Mouse (Mus musculus) urinary bladder, postnatal 25 days (tissue): ENCODE measurements around the gene Tufm.
"Not testable (repeated sequence)": the region's sequence is repeated elsewhere in the genome, so short reads cannot be mapped to it uniquely, and the experiment has no call there.

Source experiments
- DNase-seq: peaks from one replicate; pipeline ENCODE4 v3.0.0; 2022; ENCODE audit warnings: low spot score

Gene Tufm

GRCm38 (mm10) chr7:126465246-126466030, 21.7 kb upstream of the Tufm start:
- DNase-seq, result no peak

DNA sequence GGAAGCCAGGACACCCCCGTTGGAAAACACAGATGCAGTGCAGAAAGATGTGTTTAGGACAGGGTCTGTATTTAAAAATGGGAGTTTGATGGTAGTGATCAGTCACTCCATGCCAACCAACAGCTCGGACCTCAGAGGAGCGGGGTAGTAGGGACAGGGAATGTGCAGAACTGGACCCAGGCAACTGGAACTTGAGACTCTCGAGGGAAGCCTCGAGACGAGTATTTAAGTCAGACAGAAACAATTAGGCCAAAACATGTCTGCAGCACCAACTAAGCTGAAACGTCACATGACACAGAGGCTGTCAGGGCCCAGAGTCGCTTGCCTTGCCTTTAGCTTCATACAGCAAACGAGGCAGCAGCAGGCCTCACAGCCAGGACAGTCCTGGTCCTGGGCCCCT, 21.0 kb upstream of the Tufm start:
- no peak for DNase-seq

- DNase-seq, result no peak
These were observed 20.5 kb upstream of the Tufm start for GRCm38 (mm10) chr7:126466707-126467106.

GRCm38 (mm10) chr7:126467271-126467670, 19.9 kb upstream of the Tufm start:
- DNase-seq, result peak; percentile 32

DNA sequence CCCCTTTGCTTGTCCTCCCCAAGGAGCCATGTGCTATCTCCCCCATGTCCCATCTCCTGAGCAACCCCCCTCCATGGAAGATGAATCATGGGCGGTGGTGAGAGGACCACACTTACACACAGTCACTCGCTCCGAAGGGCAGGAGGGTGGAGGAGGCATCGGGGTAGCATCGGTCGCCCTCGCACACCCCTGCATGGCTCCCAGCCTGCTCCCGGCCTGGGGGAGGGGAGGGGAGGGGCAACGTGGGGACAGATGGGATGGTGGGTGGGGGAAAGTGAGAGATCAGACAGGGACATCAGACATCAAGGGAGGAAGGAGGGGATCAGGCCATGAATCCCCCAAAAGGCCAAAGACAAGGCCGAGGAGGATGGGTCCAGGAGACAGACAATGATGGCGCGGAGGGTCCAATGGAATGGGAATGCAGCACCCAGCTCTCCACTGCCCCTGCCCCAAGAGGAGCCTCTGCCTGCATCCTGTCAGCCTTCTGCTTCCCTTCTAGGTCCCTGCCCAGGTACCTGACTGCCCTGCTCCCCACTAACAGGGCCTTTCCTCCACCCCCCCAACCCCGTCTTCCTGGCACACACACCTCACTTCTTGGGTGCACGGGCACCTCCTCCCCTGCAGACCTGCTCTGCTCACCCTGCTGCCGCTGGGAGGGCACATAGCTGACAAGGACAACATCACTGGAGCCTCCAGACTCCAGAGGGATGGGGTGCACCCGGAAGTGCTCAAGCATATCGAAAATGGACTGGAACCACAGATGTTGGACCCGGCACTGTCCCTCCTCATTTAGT, 19.1 kb upstream of the Tufm start:
- no peak for DNase-seq

GRCm38 (mm10) chr7:126470077-126470476, 17.1 kb upstream of the Tufm start:
- no peak for DNase-seq

- DNase-seq, result no peak
These were observed 15.8 kb upstream of the Tufm start for GRCm38 (mm10) chr7:126471361-126471760.

- no peak for DNase-seq
These were observed 15.3 kb upstream of the Tufm start for GRCm38 (mm10) chr7:126471853-126472252.

DNA sequence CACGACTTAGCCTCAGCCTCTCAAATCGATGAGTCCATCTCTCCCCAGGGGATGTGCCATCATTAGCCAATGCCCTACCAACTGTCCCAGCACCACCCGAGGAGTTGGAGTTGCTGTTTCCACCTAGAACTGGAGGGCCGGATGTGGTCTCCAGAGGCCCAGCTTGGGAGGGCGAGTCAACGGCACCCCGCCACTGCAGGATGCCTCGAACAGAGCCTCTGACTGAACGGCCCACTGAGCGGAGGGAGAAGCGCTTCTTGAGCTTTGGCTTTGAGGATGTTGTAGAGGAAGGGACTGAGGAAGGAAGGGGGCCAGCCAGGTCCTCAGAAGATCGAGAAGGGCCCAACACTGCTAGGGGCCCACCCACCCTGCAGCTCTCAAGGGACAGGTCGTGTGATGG, 14.9 kb upstream of the Tufm start:
- no peak for DNase-seq

- no peak for DNase-seq
These were observed 14.4 kb upstream of the Tufm start for GRCm38 (mm10) chr7:126472713-126473112.

- no peak for DNase-seq
These were observed 13.6 kb upstream of the Tufm start for GRCm38 (mm10) chr7:126473470-126474086.

DNA sequence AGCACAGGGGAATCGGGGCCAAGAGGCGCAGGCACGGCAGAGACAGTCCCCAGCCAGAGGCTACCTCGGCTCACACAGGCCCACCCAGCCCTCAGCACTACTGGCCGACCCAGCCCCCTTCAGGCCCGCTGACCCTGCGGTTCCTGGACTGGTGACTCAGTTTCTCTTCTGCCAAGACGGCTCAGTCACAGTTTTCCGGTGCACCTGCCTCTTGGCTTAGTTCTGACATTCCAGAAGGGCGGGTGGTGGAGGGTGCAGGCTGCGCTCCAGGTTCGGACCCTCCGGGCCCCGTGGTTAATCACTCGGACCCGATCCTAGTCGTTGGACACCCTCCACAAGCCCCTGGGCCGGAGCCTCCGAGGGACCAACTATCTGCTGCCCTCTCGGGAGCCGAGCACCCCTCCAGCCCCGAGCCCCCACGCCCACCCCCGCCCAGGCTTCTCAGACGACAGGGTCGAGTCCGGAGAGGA, 12.6 kb upstream of the Tufm start:
- peak; percentile 26 for DNase-seq

DNA sequence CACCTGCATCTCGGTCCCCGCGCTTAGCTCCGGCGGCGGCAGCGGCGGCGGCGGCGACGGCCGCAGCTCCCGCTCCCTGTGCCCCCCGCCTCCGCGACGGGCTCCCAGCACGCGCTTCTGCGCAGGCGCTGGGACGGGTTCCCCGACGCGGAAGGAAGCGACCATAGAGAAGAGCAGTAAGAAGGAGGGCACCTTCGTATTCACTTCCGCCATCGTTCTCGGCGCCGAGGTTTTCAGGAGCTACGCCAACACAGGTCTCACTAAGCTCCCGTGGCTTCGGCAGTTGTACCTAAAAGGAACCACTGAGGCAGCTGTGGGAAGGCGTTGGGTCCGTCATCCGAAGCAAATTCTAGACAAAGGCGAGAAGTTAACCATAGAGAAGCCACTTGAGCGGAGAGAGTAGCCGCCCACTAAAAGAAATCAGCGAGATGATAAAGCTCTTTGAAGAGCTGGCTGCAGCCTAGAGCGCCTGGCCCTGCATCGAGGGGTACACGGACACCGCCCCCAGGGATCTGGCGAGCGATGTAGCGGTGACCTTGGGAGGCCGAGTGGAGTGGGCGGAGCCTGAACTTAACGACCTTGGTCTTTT, 12.1 kb upstream of the Tufm start, which contains the start of gene Sh2b1:
TSS of gene Sh2b1 (minus strand) at position 432 of the 589 bp plus-strand sequence.
- peak; percentile 80 for DNase-seq

DNA sequence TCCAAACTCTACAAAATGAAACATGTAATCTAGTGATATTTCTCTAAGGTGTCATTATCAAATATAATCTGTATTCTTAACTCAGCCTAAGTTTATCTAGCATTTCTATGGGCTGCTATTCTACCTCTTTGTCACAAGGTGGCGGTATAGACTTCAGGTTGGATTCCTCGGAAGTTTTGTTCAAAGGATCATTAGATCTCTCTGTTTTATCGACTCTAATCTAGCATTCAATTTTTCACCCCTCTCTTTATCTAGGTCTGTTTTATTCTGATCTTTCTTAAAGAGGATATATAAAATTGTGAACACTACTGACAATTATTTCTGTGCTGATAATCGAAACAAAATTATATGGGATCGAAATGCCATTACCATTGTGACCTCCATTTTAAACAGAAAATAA, 5.5 kb upstream of the Tufm start:
- no peak for DNase-seq

GRCm38 (mm10) chr7:126482392-126482871, 4.7 kb upstream of the Tufm start:
- DNase-seq, result peak; percentile 66

- not testable (repeated sequence) for DNase-seq
These were observed 640 bp downstream of the Tufm start for GRCm38 (mm10) chr7:126487617-126488385.

DNA sequence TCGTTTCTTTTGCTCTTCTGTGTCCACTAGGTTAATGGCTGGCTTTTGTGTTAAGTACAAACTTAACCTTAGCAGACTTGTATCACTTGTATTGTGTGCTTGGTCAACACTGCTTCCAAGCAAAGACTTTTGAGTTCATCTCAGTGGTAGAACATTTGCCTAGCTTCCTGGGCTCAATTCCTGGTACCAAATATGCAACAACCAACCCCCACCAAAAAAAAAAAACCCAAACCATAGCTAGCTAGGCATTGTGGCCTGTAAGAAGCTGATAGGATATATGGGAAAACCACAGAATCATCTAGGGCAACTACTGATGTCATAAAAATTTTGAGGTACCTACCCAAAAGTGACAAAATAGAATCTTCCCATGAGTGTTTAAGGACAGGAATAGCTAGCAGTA, 3.8 kb downstream of the Tufm start:
- no peak for DNase-seq

- DNase-seq, result no peak
These were observed 4.8 kb downstream of the Tufm start for GRCm38 (mm10) chr7:126491973-126492372.

DNA sequence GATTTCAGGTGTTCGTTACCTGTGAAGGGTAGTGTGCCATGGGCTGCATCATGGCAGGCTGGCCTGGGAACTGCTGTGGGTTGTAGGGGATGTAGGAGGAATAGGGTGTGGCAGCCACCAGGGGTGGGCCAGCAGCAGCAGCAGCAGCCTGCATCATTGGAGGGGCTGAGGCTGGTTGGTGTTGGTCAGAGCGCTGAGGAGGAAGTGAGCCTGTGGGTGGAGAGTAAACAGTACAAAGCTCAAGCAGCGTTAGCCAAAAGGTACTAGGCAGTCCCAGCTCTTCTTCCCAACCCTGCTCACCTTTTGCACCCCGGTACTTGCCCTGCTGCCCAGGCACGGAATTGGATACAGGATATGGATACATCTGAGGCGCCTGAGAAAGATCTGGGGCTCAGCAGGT, 7.0 kb downstream of the Tufm start:
- DNase-seq, result no peak

DNA sequence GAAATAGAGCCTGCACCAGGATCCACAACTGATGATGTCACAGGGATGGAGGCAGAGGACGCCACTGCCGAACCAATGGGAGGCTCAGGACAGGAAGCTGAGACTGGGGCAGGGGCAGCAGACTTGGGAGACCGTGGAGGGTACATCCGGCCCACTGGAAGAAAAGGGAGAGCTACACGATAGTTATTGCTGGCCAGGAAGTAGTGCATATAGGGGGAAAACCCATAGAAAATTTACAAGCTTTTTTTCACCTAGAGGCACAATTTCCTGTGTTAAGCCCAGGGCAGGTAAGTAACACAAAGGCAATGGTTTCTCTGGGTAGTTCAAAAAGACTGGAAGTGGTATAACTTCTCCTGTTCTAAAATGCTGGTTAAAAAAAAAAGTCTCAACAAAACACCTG, 9.3 kb downstream of the Tufm start:
- no peak for DNase-seq

DNA sequence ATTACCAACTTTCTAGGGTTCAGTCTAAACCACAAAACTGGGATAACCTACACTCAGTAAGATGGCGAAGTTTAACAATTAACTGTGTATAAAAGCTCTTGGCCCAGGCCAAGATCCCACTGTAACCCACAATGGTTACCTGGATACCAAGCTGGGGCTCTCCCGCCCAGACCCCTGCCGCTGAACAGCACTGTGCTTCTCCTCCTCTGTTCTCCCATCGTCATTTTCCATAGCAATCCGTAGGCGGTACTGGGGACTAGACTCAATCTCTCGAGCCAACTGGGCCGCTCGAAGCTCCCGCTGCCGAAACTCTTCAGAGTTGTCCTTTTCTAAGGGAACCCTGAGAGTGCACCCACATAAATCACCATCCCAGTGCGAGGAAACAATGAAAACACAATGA, 10.8 kb downstream of the Tufm start:
- DNase-seq, result no peak
